Mouse (Mus musculus): Measurements from ENCODE around the gene Lcat. TPM values are rescaled to one million over a fixed set of nuclear protein-coding genes. Genes with fewer than 3 reads are reported as not detected.

The Lcat gene
- total RNA-seq, 4 experiments from 2014 or later, result 0.24 to 0.78 TPM; not detected in 2

DNA sequence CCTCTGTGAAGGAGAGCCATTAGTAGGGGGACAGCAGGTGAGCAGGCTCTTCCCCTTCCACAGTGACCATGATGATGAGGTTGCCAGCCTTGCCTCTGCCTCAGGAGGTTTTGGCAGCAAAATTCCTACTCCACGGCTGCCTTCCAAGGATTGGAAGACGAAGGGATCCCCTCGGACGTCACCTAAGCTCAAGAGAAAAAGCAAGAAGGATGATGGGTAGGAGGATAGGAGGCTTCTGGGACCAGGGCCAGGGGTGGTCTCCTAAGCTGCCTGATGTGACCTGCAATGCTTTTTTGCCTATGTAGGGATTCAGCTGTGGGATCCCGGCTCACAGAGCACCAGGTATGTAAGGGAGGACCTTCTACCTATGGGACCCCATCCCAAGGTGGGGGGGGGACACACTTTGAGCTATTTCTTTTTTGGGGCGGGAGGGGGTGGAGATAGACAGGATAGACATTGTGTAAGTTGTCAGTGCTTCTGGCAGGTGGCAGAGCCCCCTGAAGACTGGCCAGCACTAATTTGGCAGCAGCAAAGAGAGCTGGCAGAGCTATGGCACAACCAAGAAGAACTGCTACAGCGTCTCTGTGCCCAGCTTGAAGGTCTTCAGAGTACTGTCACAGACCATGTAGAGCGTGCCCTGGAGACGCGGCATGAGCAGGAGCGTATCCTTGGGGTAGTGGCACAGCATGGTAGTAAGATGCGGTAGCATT is 53.3 kb downstream of the Lcat start:
- DNase-seq (ENCODE audit: low spot score in 2 of 2), result no peak

Small RNAs within 50 kb of the gene (microRNA-seq; reads per million reads assigned to microRNA genes)
- gene Mir7074, result not detected

Other genes with a start within 250 kb of the Lcat start
- 1 to 10 TPM; 3.4 to 5.8 (median 4.4) TPM for gene Acd, start 242.3 kb downstream of the Lcat start, total RNA-seq (2022)
- gene Pard6a, start 242.2 kb downstream of the Lcat start, total RNA-seq (2022), result 1 to 10 TPM; 5.5 to 8.1 (median 6.7) TPM
- gene 4933405L10Rik, start 235.7 kb downstream of the Lcat start, total RNA-seq (2022), result not detected
- under 1 TPM; 0.48 to 0.54 (median 0.52) TPM for gene Enkd1, start 235.2 kb downstream of the Lcat start, total RNA-seq (2022)
- 1 to 10 TPM; 7.0 to 9.1 (median 8.3) TPM for gene Gfod2, start 184.7 kb downstream of the Lcat start, total RNA-seq (2022)
- 10 to 100 TPM; 19.3 to 25.2 (median 23.0) TPM for gene Ranbp10, start 116.0 kb downstream of the Lcat start, total RNA-seq (2022)
- gene Tsnaxip1, start 115.7 kb downstream of the Lcat start, total RNA-seq (2022), result not detected
- 1 to 10 TPM in 1 of 4 experiments, under 1 TPM in 3; 0.31 to 1.4 (median 0.72) TPM for gene Cenpt, start 90.1 kb downstream of the Lcat start, total RNA-seq (2022)
- gene Thap11, start 88.2 kb downstream of the Lcat start, total RNA-seq (2022), result 10 to 100 TPM; 20.4 to 24.1 (median 22.0) TPM
- 10 to 100 TPM; 21.4 to 44.7 (median 25.5) TPM for gene Nutf2, start 82.8 kb downstream of the Lcat start, total RNA-seq (2022)
- 10 to 100 TPM; 18.8 to 21.9 (median 20.0) TPM for gene Edc4, start 62.5 kb downstream of the Lcat start, total RNA-seq (2022)
- not detected for gene Nrn1l, start 49.8 kb downstream of the Lcat start, total RNA-seq (2022)
- gene Pskh1, start 42.9 kb downstream of the Lcat start, total RNA-seq (2022), result 10 to 100 TPM; 10.9 to 14.7 (median 12.8) TPM
- gene Ctrl, start 9.5 kb downstream of the Lcat start, total RNA-seq (2022), result not detected
- gene Psmb10, start 4.9 kb downstream of the Lcat start, total RNA-seq (2022), result 10 to 100 TPM; 15.3 to 22.6 (median 19.7) TPM
- gene Slc12a4, start 22.7 kb upstream of the Lcat start, total RNA-seq (2022), result 10 to 100 TPM; 11.8 to 12.7 (median 12.0) TPM
- not detected for gene Dpep3, start 36.0 kb upstream of the Lcat start, total RNA-seq (2022)
- gene Dus2, start 48.0 kb upstream of the Lcat start, total RNA-seq (2022), result 10 to 100 TPM; 10.3 to 12.7 (median 10.8) TPM
- not detected for gene Dpep2nb, start 62.6 kb upstream of the Lcat start, total RNA-seq (2022)
- 10 to 100 TPM; 11.2 to 13.1 (median 11.7) TPM for gene Ddx28, start 68.5 kb upstream of the Lcat start, total RNA-seq (2022)
- 10 to 100 TPM; 23.6 to 30.5 (median 25.5) TPM for gene Nfatc3, start 115.5 kb upstream of the Lcat start, total RNA-seq (2022)
- gene Esrp2, start 193.6 kb upstream of the Lcat start, total RNA-seq (2022), result not detected
- 1 to 10 TPM; 3.3 to 5.6 (median 4.0) TPM for gene Pla2g15, start 207.0 kb upstream of the Lcat start, total RNA-seq (2022)
- gene Slc7a6, start 225.5 kb upstream of the Lcat start, total RNA-seq (2022), result 10 to 100 TPM in 2 of 4 experiments, 1 to 10 TPM in 2; 7.2 to 11.4 (median 9.3) TPM